In the genomic region with DNA sequence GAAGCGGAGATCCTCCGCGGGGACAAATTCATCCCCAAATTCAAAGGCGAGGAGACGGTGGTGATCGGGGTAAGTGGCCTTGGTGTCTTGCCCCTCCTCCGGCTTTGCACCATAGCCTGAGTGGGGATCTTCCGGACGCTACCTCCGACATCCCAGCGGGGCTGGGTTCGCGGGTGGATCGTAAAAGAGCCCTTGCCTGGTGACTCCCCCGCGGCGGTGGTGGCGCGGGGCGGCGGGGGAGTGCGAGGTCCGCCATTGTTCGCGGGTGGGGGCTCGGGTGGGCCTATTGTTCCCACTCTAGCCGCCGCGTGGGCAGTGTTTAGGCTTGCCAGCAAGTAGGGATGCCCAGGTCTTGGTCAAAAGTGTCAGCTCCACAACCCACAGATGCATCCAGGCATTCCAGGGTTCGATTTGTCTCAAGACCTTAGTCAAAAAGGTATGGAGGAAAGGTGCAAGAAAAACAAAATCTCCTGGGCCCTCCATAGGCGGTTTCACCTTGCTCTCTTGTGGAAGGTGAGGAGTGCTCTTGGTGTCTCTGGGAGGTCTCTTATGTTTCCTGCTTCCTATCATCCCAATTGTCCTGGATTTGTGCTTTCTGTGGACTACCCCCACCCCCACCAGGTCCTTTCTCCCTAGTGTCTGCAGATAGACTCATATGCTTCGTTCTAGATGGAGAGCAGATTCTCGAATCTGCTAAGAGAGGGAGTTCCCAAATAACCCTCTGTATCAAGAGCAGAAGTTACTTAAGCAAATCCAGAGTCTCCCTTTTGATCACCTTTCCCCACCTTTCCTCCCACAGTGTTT, we compare ENCODE assay signal across 7 mouse cellular contexts. TPM values are rescaled to one million over a fixed set of nuclear protein-coding genes. Genes with fewer than 3 reads are reported as not detected.
A peak's percentile ranks its signal among the peaks of the same experiment; 100 is the strongest.
DNase-seq lines count a peak whose midpoint lies in the region; ATAC-seq and TF ChIP-seq lines count a peak whose summit lies in the region.

No protein-coding gene starts in this region.

- WGBS in neural tube, embryonic 11.5 days: under 1% methylated on average over 33 of the region's 33 CpGs
- under 1% methylated on average over 33 of the region's 33 CpGs for WGBS in cerebellum, adult 2 months
- 0% methylated on average over 33 of the region's 33 CpGs for WGBS in forebrain, embryonic 14.5 days
- WGBS in limb, embryonic 11.5 days: under 1% methylated on average over 33 of the region's 33 CpGs

- TF ChIP-seq POLR2A in cerebellum, adult 2 months (IDR thresholded peaks at IDR 0.05; ENCODE audit: borderline replicate concordance, insufficient read depth, low read length): no peak

- peak; percentile 19 for DNase-seq in neural tube, embryonic 11.5 days (ENCODE audit: low spot score)
- no peak for DNase-seq in neural tube, embryonic 10.5 days (ENCODE audit: extremely low spot score, low spot score)
- DNase-seq in cerebellum, adult 2 months: peak; percentile 62 to 68
- DNase-seq in forebrain, embryonic 14.5 days (ENCODE audit: low spot score): peak; percentile 35
- DNase-seq in limb, embryonic 11.5 days (ENCODE audit: low spot score): peak; percentile 47
- DNase-seq in right cerebral cortex, postnatal 14 days: peak; percentile 25

- H3K4me3 ChIP-seq in neural tube, embryonic 11.5 days (ENCODE audit: low read depth, low read length): peak overlapping the region; percentile 93
- peak overlapping the region; percentile 81 for H3K4me3 ChIP-seq in cerebellum, adult 2 months (replicated peaks; ENCODE audit: insufficient read depth, low read depth, low read length)
- H3K4me3 ChIP-seq in forebrain, embryonic 14.5 days (ENCODE audit: low read depth, low read length): peak overlapping the region; percentile 99
- H3K4me3 ChIP-seq in limb, embryonic 11.5 days (ENCODE audit: low read depth, low read length): peak overlapping the region; percentile 89

- no peaks in the 10 kb centered on the region for H3K9me3 ChIP-seq in neural tube, embryonic 11.5 days (ENCODE audit: control insufficient read depth, low read length)
- H3K9me3 ChIP-seq in forebrain, embryonic 14.5 days (replicated peaks; ENCODE audit: control insufficient read depth, low read length): no peaks in the 10 kb centered on the region
- H3K9me3 ChIP-seq in limb, embryonic 11.5 days (ENCODE audit: control insufficient read depth, low read length): no peaks in the 10 kb centered on the region

- peak; percentile 42 for ATAC-seq in neural tube, embryonic 11.5 days (ENCODE audit: insufficient read depth, low FRiP score, low TSS enrichment)
- ATAC-seq in forebrain, embryonic 14.5 days: peak; percentile 42
- no peak for ATAC-seq in limb, embryonic 11.5 days (ENCODE audit: insufficient number of reproducible peaks, low FRiP score, low TSS enrichment, low read depth)
- no peak for ATAC-seq in megakaryocyte progenitor cell, adult 5-6 weeks (replicated peaks; ENCODE audit: poor library complexity)

- 0 out of 2 replicates have a peak, but pooled peaks cover 3% of the 10 kb centered on the region for H3K4me1 ChIP-seq in neural tube, embryonic 11.5 days (ENCODE audit: control insufficient read depth, insufficient read depth, low read length)
- no peaks in the 10 kb centered on the region; the same call in 1 of the 2 replicates for H3K4me1 ChIP-seq in cerebellum, adult 2 months (ENCODE audit: control insufficient read depth, insufficient read depth, low read length)
- H3K4me1 ChIP-seq in forebrain, embryonic 14.5 days (ENCODE audit: control insufficient read depth, insufficient read depth, low read length): peaks cover 9% of the 10 kb centered on the region; the same call in 1 of the 2 replicates
- H3K4me1 ChIP-seq in limb, embryonic 11.5 days (ENCODE audit: control insufficient read depth, insufficient read depth, low read length): peaks cover 5% of the 10 kb centered on the region; the same call in 1 of the 2 replicates

- no peak for TF ChIP-seq CTCF in cerebellum, adult 2 months (IDR thresholded peaks at IDR 0.05; ENCODE audit: borderline replicate concordance, insufficient read depth, low read depth, low read length)

- peak overlapping the region; percentile 72 for H3K4me2 ChIP-seq in neural tube, embryonic 11.5 days (ENCODE audit: low read depth)
- peak overlapping the region; percentile 72 for H3K4me2 ChIP-seq in forebrain, embryonic 14.5 days (ENCODE audit: low read length)
- H3K4me2 ChIP-seq in limb, embryonic 11.5 days (ENCODE audit: low read depth, severe bottlenecking): peak overlapping the region; percentile 87

- peak overlapping the region; percentile 91 for H3K9ac ChIP-seq in neural tube, embryonic 11.5 days (ENCODE audit: low read length)
- H3K9ac ChIP-seq in forebrain, embryonic 14.5 days (ENCODE audit: low read length): peak overlapping the region; percentile 98
- H3K9ac ChIP-seq in limb, embryonic 11.5 days (ENCODE audit: low read length): peak overlapping the region; percentile 76

- H3K27ac ChIP-seq in neural tube, embryonic 11.5 days (ENCODE audit: low read depth, low read length): peak overlapping the region; percentile 30
- peak overlapping the region; percentile 91 for H3K27ac ChIP-seq in cerebellum, adult 2 months (ENCODE audit: insufficient read depth, low read length)
- peak overlapping the region; percentile 90 for H3K27ac ChIP-seq in forebrain, embryonic 14.5 days (ENCODE audit: low read depth, low read length)
- no peak overlapping the region for H3K27ac ChIP-seq in limb, embryonic 11.5 days (replicated peaks; ENCODE audit: low read depth, low read length)

- no peaks in the 10 kb centered on the region for H3K36me3 ChIP-seq in neural tube, embryonic 11.5 days (ENCODE audit: control insufficient read depth, insufficient read depth, low read length)
- H3K36me3 ChIP-seq in forebrain, embryonic 14.5 days (ENCODE audit: control insufficient read depth, insufficient read depth, low read length): peaks cover 6% of the 10 kb centered on the region; the same call in 1 of the 2 replicates
- no peaks in the 10 kb centered on the region; the same call in 1 of the 2 replicates for H3K36me3 ChIP-seq in limb, embryonic 11.5 days (ENCODE audit: control insufficient read depth, insufficient read depth, low read length)

- H3K27me3 ChIP-seq in neural tube, embryonic 11.5 days (ENCODE audit: control insufficient read depth, insufficient read depth, low read length): no peaks in the 10 kb centered on the region
- no peaks in the 10 kb centered on the region for H3K27me3 ChIP-seq in cerebellum, adult 2 months (ENCODE audit: control insufficient read depth, insufficient read depth, low read length)
- H3K27me3 ChIP-seq in forebrain, embryonic 14.5 days (replicated peaks; ENCODE audit: control insufficient read depth, insufficient read depth, low read length): no peaks in the 10 kb centered on the region
- H3K27me3 ChIP-seq in limb, embryonic 11.5 days (ENCODE audit: control insufficient read depth, insufficient read depth, low read length): no peaks in the 10 kb centered on the region

RNA-seq across cellular contexts. Expression of a gene that starts 0.8 kb away (rescaled TPM):
- 113 and 122 TPM in 2 replicates for polyA plus RNA-seq in neural tube, embryonic 11.5 days (2014; fragmentation: Nextera tagmentation; extraction: Ambion mirVana)
- 257 and 291 TPM in 2 replicates for polyA plus RNA-seq in cerebellum, adult 2 months (2012; rRNA removed)
- 148 and 170 TPM in 2 replicates for polyA plus RNA-seq in forebrain, embryonic 14.5 days (2014; fragmentation: Nextera tagmentation; extraction: Ambion mirVana)
- 15.2 TPM in 2 replicates for polyA plus RNA-seq in limb, embryonic 11.5 days (2014; fragmentation: Nextera tagmentation; extraction: Ambion mirVana)
- not detected in 2 replicates for total RNA-seq in megakaryocyte progenitor cell, adult 5-6 weeks (2015)
- total RNA-seq in megakaryocyte progenitor cell, adult 5-6 weeks (2017): not detected in 2 replicates

Comparison
In these comparisons a context has a peak if more than half of its experiments do, and no peak if none do; other contexts are left out.
1. ATAC-seq: peak in neural tube, embryonic 11.5 days (single experiment) and forebrain, embryonic 14.5 days (single experiment); none in limb, embryonic 11.5 days (single experiment) and megakaryocyte progenitor cell, adult 5-6 weeks (single experiment).
2. Peak in every context shown above with its lines, with median percentiles within 50 percentile points of each other: H3K4me2 ChIP-seq, H3K4me3 ChIP-seq and H3K9ac ChIP-seq.